Mouse (Mus musculus) heart, adult 8-10 months (tissue): ENCODE results near the gene Slc39a11. TPM values are rescaled to one million over a fixed set of nuclear protein-coding genes. Genes with fewer than 3 reads are reported as not detected.

Source experiments
- DNase-seq: peaks from one replicate; pipeline ENCODE4 v3.0.0; 2022; ENCODE audit warnings: low spot score
- total RNA-seq, 4 experiments: library from RNA; stranded (reverse); gene quantifications; 2 replicates each; pipeline ENCODE4 v1.2.4; 2022

The Slc39a11 gene
- total RNA-seq, 4 experiments from 2014 or later = 2.8 to 4.4 (median 4.0) TPM

DNA sequence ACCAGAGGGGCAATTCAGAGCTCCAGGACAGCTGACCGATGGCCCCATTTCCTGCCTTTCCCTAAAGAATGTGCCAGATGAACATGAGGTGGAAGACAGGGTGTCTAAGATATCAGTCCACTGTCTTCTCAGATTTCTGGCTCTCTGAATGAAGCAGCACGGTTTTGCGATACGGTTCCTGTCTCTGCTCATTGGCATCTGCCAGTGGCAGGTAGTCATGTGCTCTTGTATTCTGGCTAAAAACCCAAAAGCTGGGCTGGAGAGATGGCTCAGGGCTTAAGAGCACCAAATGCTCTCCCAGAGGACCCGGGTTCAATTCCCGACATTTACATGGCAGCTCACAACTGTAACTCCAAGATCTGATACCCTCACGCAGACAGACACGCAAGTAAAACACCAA is 108.8 kb downstream of the Slc39a11 start:
- DNase-seq = no peak

DNA sequence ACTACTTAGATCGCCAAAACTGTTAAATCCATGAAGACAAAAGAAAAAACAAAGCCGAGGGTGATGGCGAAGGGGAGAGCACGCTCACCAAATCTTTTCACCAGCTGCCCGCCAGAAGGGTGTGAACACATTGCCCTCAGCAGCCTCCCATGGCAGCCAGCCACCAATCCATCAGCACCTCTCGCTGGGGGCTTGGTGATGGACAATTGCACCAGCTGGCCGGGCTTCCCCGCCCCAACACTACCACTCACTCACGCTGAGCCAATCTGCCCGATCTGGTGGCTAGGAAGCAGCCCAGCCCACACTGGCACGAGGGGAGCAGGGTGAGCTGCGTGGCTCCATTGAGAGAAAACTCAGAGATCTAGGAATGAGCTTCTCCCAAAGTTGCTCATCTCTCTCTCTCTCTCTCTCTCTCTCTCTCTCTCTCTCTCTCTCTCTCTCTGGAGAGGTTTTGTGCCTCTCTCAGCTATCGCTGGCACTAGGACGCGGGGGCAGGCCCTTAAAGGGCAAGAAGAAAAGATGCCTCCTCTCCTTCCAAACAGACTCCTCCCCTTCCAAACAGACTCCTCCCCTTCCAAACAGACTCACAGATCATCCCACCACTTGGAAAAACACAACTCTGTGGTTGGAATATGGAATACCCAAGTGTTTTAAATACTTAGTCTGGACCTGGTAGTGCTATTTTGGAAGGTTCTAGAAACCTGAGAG is 110.2 kb downstream of the Slc39a11 start:
- DNase-seq = peak; percentile 6

DNA sequence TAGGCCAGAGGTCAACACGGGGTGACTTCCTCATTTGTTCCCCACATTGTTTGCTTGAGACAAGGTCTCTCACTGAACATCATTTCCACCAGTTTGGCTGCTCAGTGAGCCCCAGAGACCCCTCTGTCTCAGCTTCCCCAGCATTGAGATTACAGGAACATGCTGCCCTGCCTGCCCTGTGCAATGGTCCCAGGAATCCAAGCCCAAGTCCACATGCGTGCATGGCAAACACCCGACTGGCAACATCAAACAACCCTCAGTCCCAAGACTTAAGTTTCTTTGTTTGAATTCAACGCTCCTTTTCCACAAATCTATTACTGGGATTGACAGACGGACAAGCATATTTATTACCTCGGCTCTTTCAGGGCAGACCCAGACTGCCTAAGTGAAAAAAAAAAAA is 110.8 kb downstream of the Slc39a11 start:
- DNase-seq = no peak

DNA sequence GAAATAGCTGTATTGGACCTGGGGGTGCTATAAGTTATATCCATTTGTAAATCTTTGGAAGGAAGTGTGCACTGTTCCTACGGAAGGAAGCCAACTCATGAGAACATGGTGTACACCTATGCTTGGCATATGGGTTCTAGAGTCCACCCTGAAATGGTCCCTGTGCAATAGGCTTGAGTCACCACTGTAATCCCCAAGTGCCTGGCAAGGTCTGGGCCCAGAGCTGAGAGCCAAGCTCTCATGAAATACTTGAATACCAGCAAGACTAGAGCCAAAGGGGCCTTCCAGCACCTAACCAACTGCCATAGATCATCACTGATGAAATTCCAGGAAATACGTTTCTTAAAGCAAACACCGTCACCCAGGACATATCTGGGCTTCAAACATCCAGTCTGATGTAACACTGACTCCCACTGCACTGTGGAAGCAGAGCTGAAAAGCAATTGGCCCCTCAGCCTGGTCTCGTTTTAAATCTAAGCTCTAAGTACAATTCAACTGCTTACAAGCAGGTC is 111.4 kb downstream of the Slc39a11 start:
- no peak for DNase-seq

DNA sequence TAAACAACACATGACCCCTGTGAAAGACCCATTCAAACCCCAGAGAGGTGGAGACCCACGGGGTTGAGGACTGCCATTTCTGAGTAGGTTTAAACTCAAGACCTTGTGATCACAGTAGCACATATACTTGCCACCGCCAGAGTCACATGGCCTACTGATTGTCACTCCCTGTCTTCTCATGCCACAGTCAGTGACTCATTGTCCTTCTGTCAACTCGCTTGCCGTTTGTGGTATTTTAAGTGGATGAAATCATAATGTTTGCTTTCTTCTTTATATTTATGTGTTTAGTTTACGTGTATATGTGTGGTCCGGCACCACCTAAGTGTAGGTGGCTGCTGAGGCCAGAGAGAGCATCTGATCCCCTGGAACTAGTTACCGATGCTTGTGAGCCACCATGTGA is 112.2 kb downstream of the Slc39a11 start:
- no peak for DNase-seq

DNA sequence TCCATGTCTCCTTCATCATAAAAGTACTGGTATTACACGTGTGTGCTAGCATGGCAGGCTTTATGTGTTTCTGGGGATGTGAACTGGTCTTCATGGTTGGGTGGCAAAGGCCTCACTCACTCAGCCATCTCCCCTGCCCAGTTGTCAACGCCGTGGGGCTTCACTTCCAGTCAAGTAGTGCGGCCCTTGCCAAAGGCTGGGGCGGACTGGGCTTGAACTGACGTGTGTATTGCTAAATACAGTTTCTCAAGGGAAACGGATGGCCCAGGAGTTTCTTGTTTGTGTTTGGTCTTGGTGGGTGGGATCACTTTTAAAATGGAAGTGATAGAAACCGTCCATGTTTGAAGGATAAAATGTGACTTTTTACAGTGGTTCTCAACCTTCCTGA is 112.7 kb downstream of the Slc39a11 start:
- no peak for DNase-seq

DNA sequence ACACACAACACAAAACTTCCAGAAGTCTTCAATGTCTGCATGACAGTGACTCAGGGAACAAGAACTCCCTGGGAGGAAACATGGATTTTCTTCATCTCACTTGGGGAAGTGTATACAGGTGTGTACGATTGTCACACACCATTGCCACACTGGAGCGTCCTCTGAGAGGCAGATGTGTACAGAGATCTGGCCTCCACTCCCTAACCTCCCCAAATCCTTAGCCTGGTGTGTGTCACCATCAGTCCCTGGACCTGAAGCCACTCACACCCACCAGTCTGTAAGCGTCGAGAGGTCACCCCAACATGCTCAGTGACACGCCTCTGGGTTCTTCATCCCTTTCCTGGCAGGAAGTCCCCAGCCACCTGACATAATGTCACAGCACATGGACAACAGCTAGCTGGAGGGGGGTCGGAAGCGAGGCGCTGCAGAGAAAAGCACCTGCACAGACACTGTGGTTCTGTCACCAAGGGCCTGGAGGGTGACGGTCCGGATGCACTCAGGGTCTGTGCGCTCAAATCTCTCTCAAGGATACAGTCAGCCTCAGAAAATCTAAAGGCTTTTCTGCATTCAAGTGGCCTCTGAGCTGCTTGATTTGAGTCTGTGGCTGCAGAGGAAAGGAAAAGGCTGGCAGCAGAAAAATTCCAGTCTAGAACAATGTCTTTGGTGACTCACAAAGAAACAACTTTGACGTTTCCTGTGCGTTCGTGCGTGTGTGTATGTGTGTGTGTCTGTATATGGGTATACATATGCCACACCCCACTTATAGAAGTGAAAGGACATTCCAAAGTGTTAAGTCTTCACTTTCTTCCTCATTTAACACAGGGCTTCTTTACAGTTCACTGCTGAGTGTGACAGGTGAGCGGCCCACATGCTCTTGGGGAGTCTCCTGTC is 113.3 kb downstream of the Slc39a11 start:
- no peak for DNase-seq

DNA sequence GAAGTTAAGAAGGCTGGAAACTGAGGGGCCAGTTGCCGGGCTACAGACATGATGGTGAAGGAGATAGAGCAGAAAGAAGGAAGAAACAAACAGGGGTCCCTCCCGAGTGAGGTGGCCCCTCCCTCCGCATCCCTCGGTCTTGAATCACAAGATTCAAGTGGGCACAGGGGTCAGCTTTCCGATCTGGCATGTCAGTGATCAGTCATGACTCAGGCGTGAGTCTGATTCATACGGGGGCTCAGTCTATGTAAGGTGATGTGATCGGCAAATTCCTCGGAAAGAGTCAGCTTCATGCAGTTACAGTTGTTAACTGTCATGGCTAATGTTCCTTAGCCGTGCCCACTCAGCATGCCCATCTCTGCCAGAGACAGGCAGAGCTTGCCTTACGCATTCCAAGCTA is 115.5 kb downstream of the Slc39a11 start:
- DNase-seq = no peak

DNA sequence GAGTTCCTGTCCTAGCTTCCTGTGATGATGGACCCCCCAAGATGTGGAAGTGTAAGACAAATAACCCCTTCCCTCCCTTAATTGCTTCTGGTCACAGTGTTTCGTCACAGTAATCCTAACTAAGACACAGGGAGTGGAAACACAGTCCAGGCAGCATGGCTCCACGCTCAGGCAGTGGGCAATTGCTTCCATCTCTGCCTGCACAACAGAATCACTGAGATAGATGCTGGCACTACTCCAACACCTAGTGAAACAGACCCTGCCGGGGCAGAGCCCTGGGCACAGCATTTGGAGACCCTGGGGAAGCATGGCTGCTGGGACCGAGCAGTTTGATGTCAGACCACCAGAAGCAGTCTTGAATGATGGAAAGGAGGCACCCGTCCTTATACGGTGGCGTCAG is 115.9 kb downstream of the Slc39a11 start:
- no peak for DNase-seq

DNA sequence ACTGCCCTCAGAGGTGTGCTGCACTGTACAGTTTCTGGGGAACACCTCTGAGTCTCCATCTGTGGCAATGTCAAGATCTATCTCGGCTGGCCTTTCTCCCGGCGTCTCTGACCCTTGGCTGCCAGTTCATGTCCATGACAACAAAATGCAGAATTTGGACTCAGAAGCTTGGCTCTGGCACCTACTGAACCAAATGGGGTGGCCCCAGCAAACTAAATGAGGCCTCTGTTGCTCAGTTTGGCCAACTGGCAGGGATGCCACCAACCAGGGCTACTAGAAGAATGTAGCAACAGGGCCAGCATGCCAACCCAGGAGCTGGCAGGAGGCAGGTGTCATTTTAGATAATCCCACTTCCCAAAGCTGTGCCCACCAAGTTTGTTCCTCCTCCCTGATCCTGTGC is 121.5 kb downstream of the Slc39a11 start:
- DNase-seq = no peak

DNA sequence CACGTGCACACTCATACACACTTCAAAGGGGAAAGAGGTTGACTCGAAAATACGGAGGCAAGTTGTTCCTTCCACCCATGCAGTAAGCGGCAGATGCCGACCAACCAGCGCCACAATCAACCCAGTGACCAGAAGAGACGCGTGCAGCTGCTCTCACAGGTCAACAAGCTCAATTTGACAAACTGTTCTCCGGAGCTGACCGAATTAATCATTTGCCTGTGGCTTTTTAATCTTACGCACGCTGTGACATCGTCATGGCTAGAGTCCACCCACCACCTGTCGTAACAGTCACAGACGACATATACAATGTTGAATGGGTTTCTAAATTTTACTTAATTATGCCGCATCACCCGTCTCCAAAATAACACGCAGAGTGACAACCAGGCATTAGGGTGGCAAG is 124.1 kb downstream of the Slc39a11 start:
- no peak for DNase-seq

DNA sequence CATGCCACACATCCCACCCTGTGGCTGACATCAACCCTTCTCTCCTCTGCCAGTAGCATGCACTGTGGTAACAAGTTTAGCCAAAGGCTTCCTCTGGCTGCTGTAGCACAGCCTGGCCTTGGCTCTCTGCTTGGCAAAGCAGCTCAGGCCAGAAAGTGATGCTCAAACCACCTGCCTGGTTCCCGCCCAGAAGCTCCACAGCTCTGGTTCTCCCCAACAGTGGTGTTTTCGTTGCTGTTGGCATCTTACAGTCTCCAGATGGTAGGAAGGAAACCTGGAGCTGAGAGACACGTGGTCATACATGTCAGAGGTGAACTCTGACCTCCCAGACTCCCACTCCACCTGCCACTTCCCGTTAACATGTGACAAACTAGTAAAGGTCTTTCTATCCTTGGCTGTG is 127.2 kb downstream of the Slc39a11 start:
- DNase-seq = no peak

DNA sequence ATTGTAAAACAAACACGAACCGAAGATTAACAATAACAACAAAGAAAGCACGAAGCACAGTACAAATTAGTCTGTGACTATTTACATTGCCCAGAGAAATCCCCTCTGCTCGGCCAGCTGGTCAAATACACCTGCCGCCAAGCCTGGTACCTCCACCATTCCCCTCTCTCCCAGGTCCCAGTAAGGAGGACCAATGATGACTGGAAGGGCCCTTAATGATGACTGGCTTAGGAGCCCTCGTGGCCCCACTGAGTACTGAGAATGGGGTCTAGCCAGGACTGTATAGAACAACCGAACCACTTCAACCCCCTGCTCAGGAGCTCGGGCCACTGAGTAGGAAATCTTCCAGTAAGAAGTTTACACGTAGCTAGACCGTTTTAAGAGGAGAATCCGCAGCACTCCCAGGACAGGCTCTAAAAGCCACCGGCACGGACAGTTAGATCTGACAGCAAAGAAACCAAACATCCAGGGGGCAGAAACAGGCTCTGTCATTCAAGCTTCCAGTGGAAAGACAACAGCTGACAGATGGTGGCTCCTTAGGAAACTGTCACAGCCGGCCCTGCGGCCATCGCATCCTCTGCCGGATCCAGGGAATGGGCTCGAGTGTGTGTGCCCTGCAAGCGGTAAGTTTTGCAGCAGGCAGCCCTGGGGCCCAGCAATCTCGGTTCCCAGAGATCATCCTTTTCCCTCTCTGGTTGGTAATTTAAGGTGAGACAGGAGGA is 128.2 kb downstream of the Slc39a11 start:
- no peak for DNase-seq

DNA sequence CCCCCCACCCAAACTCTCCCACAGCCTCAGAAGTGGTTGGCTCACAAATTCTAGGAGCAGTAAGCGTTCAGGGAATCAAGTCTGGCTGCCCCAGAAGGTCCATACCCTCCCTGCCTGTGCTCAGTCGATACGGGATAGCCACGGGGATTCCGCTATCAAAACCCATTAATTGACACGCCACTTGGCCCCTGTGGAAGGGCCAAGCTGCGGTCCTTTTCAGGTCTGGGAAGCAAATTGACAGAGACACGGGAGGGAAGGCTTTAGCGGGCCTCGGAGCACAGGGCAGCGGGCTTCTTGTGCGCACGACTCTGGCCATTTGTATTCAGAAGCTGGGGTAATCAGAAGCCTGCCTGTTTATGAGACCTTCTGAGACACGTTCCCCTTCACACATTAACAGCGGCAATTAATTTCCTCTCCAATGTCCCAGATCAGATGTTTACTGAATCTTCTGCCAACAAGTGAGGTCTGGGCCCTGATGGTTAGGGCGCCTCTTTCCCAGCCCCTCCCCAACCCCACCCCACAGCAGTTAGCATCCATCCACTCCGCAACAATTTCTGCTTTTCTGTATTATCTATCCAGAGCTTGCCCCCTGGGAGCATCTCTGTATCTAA is 128.9 kb downstream of the Slc39a11 start:
- no peak for DNase-seq

DNA sequence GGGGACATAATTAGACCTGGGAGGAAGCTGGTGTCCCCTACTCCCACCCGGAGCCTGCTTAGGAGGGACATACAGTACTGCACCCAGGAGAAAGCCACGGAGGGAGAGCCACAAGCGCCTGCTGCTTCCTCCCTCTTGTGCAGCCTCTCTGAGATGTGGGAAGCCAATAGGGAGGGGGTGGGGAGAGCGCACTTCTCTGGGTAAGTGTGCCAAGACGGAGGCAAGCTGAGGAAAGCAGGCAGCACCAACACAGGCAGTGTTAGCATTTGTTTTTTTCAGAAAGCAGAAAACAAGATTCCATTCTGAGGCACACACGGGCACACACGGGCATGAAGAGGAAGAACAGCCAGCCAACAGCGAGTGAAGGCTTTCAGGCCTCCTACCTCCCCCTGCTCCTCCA is 129.5 kb downstream of the Slc39a11 start:
- DNase-seq = no peak

DNA sequence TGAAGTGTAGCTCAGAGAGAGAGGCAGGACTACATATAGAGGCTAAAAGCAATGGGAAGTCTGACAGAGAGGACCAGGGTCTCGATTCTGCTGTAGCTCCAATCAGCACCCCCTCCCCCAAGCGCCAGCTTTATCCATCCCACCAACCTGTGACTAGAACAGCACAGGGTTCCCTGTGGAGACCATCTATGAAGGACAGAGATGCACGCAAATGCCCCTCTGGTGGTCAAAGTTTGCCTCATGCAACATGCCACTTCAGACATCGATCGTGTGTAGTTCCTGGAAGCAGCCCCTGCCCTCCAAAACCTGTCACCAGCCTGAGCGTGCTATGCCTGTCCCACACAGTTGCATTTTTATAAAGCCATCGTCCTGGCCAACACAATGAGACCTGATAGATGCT is 129.9 kb downstream of the Slc39a11 start:
- DNase-seq = no peak

DNA sequence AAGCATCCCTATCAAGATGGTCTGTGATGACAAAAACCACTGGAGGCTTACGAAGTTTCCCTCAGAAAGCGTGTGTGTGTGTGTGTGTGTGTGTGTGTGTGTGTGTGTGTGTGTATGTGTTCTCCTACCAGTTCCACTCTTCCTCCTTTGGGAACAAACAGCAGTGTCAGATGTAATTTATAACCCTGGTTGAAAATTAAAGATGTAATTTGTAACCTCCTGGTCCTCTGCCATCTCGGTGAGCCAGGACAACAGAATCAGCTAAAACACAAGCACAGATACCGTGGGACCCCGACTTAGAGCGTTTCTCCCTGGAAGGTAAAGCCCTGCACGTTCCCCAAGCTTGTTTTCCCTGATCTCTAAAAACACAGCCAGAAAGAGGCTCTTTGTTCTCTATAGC is 131.7 kb downstream of the Slc39a11 start:
- DNase-seq = no peak

DNA sequence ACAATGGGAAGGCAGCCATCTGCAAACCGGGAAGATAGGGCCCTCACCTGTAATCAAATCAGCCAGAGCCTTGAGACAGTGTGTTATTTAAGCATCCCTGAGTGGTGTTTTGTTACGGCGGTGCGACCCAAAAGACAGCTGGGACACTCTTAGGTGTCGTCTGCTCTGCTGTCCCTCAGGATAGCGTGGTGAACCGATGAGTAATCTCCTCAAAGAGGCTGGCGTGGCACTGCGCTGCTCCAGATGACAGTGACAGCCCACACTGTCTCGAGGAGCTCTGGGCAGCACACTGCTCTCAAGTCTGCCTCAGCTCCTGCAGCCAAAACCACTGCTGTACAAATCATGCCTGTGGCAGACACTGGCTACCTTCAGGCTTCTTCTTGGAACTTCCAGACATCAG is 133.7 kb downstream of the Slc39a11 start:
- no peak for DNase-seq

DNA sequence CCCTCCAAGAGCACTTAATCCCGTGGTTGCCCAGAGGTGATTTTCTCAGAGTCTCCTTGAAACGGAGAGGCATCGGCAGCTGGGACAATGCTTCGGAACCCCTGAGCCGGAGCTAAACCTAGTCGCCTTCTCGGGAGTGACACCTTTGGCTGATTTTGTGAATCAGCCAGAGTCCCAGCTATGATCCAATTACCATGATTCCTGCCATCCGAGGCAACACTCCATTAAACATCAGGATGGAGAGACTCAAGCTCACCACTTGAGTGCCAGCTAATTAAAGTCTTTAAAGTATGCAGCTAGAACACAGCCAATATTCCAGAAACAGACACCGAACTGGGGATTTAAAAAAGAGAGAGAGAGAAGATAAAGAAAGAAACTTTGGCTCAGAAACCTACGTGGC is 136.9 kb downstream of the Slc39a11 start:
- no peak for DNase-seq

DNA sequence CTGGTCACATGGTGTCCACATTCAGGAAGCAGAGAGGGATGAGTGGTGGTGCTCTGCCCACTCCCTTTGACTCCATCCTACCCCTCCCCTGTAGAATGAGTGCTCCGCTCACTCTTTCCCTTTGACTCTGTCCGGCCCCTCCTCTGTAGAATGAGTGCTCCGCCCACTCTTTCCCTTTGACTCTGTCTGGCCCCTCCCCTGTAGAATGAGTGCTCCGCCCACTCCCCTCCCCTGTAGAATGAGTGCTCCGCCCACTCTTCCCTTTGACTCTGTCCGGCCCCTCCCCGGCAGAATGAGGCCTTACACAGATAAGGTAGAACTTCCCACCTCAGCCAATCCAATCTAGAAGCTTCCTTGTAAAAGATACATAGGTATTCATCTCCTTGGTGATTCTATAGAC is 137.7 kb downstream of the Slc39a11 start:
- no peak for DNase-seq

DNA sequence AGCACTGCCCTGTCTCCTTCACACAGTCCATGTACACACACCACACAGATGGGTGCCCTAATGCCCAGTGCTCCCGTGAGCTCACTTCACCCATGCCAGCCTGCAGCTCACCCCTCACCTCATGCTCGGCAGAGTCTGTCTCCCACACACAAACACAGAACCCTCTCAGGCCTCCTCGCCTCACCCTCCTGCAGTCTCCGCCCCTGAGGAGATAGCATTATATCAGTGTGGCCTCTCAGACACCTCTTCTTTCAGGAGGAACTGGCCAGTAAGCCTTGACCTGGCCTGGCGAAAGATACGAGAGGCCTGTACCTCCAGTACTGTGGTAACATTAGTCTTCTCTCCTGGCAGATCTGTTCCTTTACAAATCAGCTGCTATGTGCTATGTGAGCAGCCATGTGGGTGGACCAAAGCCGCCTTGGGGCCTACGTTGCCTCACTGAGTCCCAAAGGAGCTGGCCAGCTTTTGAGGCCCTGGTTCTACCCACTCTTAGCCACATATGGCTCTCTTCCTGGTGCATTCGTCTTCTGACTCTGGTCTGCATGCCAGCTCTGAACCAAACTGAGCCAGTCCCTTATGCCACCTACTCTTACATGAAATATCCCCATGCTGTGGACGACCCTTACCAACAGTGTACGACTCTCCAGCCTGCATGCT is 138.8 kb downstream of the Slc39a11 start:
- no peak for DNase-seq
